Mouse (Mus musculus) urinary bladder, postnatal 36 days (tissue): ENCODE data around the gene Pon3.

Experiments used
- DNase-seq, 2 experiments: peaks; one replicate each; pipeline ENCODE4 v3.0.0; 2022; ENCODE audit warnings: low spot score in 2 of 2, mixed read lengths in 1 of 2

Pon3 gene

DNA sequence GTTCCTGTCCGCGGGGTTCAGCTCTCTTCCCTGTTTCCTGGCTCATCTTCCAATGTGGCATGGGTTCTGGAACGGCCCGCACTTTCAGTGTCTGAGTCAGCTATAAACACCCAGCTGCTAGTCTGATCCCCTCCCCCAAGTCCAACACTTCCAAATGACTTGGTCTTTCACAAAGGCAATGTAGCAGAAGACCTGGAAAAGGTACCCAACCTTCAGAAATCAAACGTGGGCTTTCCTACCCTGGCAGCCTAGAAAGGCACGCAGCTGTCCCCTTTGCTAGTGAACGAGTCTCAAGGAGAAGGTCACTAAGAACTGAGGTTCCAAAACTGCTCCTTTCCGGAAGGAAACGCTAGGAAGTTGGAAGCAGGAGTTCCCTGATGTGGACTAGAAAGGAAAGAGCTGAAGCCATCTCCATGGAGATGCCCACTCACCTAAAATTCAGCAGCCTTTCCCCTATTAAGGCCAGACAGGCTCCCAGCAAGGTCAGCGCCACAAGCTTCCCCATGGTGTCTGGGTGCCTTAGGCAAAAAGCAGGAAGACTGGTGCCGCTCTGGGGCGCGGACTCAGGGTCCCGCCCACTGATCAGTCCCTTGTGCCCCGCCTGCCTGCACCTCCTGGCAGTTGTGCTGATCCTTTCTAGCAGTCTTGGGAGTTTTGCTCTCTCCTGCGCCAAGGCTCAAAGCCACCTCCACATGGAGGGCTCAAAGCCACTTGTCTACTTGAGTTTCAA, at the start of gene Pon3:
TSS of gene Pon3 (minus strand) at position 565 of the 730 bp plus-strand sequence.
- DNase-seq = peak; percentile 55 to 77

DNA sequence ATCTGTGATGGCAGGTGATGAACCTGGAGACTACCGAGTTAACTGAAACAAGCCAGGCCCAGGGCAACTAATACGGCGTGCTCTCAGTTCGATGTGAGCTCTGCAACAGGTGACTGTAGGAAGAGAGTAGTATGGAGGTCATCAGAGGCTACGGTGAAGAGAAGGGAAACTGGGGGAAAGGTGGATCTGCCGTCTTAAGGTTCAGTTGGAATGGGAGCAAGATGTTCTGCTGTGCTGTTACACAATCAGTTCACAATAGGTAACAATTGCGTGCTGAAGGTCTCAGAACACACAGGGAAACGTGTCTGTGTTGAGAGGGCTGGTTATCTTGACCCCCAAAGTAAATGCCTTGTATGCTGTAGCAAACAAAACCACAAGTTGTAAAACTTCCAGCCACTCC, 48.9 kb upstream of the Pon3 start:
- DNase-seq = no peak

GRCm38 (mm10) chr6:5300629-5301028, 44.5 kb upstream of the Pon3 start:
- DNase-seq = peak in 1 of 2 experiments; percentile 26

DNA sequence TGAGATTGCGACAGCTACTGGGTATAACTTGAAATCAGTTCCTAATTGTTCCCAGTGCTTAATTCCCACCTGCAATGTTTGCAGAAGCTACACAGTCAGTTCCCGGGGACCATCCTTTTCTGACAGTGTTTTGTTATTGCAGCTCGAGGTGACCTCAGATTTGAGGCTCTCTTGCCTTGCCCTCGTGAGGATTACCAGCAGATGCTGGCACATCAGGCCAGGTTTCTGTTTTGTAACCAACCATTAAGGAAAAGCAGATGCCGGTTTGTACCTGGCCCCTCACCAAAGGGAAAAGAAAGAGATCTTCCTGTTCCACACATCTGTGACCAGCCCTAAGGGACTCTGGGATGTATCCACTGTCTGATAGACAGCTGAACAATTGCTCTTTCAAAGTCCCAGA, 43.5 kb upstream of the Pon3 start:
- DNase-seq = no peak

DNA sequence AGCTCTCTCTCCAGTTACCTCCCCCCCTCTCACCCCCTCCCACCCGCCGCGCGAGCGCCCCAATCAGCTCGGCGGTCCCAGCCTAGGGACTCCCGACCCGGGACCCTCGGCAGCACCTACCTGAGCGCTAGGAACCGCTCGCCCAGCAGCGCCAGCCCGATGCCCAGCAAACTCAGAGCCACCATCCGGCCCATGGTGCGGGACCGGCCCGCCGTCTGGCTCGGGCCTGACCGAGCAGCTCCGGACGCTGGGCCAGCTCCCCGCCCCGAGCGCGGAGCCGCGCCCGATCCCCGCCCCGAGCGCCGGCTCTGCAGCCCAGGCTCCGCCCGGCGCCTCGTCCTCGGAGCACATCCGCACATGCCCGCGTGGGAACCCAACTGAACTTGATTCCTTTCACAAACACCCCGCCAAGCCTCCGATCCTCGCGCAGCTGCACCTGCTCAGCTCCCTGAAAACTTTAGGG, 42.0 kb upstream of the Pon3 start, which contains the start of gene Pon2:
TSS of gene Pon2 (minus strand) at position 364 of the 463 bp plus-strand sequence.
- DNase-seq = peak; percentile 77 to 87

- peak; percentile 38 to 63 for DNase-seq
Observed at GRCm38 (mm10) chr6:5297321-5298091, 41.4 kb upstream of the Pon3 start.

GRCm38 (mm10) chr6:5296067-5296466, 40.0 kb upstream of the Pon3 start:
- no peak for DNase-seq

DNA sequence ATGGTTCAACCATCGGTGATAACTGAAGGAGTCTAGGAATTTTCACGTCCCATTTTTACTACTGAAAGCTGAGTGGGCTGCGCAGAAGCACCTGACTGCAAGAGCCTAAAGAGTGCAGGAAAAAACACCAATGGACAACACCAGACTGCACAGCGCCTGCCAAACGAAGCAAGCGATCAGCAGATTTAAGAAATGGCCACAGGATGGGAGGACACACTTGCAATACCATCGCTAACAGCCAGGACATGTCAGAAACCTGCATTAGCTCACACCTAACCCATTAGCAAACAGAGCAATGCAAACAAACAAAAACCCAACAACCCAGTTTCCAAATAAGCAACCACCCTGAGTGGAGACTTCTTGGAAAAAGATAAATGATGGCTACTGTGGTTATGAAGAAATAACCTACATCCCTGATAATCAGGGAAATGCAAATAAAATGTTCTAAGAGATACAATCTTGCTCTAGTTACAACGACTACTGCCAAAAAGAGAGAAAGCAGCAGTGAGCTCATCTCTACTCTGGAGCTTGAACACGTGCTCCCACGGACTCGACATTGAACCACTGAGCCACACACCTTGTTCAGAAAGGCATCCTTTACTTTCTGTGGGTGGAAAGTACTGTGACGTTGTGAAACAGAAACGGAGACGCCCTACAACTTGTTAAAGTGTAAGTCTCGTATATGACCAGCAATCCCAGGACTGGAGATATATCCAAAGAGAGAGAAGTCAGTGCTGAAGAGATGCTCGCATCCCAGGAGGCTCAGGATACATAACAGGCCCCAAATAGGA, 38.8 kb upstream of the Pon3 start:
- no peak for DNase-seq

DNA sequence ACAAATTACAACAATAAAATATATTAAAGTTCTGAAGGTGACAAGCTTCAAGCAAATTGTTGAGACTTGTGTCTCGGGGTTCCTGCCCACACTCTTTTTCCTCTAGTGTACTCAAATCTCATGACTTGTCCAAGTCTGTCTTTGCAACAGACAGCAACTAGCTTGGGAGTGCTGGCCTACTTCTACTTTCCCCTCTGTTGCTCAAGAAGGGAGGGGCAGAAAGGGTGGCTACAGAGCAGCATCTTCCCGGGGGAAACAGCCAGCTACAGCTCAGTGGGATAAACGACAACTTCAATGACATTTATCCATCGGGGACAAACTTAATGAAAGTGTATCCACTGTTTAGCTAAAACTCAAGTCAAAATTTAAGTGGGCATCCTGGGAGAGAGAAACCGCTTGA, 36.8 kb upstream of the Pon3 start:
- DNase-seq = no peak

DNA sequence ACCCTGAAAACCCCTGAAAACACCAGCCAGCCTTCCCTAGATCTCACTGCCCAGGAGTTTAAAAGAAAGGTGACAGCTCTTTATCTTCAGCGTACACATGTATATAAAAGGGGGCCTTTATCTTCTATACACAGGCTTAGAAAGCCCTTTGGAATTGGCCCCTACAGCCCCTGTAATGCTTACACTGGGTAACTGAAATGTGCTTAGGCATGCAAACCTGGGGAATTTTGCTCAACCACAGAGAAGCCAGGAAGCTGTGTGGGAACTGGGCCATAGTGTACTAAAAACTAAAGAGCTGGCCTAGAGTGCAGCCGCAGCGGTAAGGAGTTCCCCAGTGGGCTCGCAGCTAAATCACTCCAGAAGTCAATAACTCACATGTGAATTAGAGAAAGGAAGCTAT, 35.4 kb upstream of the Pon3 start:
- peak in 1 of 2 experiments; percentile 29 for DNase-seq

GRCm38 (mm10) chr6:5287919-5288318, 31.8 kb upstream of the Pon3 start:
- no peak for DNase-seq

GRCm38 (mm10) chr6:5287392-5287791, 31.3 kb upstream of the Pon3 start:
- no peak for DNase-seq

- DNase-seq = no peak
Observed at GRCm38 (mm10) chr6:5282418-5282817, 26.3 kb upstream of the Pon3 start.

GRCm38 (mm10) chr6:5280576-5281305, 24.7 kb upstream of the Pon3 start:
- no peak for DNase-seq

GRCm38 (mm10) chr6:5277972-5278371, 21.9 kb upstream of the Pon3 start:
- no peak for DNase-seq

GRCm38 (mm10) chr6:5269641-5270040, 13.6 kb upstream of the Pon3 start:
- no peak for DNase-seq

DNA sequence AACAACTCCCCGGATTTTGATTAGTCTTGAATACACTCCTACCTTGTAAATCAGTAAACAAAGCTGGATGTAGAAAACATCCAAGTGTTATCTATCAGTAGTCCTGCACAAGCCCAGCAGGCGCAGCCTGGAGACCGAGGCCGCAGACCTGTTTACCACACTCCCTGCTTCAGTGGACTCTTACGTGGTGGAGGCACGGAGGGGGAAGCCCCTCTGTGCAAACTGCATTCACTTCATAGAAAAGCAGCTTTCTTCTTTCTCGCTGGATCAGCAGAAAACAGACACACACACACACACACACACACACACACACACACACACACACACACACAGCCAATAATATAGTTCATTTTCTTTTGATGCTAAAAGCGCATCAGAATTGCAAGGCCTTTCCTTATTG, 8.7 kb upstream of the Pon3 start:
- no peak for DNase-seq

GRCm38 (mm10) chr6:5263250-5263999, 7.3 kb upstream of the Pon3 start:
- DNase-seq = no peak

GRCm38 (mm10) chr6:5262322-5263249, 6.5 kb upstream of the Pon3 start:
- no peak for DNase-seq

DNA sequence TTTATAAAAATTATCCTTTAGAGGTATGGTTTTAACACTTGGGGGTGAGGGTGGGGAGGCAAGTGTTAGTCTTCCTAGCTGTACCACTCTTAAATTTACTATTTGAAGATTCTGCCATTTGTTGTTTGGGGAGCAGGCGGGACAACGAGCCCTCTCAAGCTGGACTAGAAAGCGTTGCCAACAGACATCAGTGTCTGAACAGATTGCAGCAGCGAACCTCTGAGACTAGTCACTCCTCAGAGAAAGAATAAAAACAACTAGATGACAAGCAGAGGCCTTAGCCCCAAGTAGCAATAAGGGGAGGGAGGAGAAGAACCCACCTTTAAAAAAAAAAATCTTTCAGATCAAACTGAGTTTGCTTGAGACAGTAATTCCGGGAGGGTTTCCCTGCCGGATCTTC, 795 bp downstream of the Pon3 start:
- DNase-seq = no peak
